Mouse (Mus musculus): ENCODE results near the gene Zswim1.

Zswim1 gene

DNA sequence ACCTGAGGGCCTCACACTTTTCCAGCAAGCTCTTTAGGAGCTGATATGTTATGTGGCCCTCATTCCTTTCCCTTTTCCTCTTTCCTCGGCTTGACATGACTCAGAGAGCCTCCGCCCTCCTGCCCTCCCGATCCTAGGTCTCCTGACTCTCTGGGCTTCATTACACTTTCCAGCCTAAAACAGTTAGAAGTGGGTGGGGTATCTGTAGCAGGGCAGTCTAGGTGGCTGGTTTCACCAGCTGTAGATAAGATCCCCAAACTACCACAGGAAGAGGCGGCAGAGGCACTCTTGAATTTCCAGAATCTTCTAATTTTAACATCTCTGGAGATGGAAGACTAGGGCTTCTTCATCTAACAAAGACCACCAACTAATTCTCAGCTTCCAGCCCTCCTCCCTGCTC, 42.1 kb downstream of the Zswim1 start:
- 76% methylated on average over 4 of the region's 4 CpGs for WGBS

DNA sequence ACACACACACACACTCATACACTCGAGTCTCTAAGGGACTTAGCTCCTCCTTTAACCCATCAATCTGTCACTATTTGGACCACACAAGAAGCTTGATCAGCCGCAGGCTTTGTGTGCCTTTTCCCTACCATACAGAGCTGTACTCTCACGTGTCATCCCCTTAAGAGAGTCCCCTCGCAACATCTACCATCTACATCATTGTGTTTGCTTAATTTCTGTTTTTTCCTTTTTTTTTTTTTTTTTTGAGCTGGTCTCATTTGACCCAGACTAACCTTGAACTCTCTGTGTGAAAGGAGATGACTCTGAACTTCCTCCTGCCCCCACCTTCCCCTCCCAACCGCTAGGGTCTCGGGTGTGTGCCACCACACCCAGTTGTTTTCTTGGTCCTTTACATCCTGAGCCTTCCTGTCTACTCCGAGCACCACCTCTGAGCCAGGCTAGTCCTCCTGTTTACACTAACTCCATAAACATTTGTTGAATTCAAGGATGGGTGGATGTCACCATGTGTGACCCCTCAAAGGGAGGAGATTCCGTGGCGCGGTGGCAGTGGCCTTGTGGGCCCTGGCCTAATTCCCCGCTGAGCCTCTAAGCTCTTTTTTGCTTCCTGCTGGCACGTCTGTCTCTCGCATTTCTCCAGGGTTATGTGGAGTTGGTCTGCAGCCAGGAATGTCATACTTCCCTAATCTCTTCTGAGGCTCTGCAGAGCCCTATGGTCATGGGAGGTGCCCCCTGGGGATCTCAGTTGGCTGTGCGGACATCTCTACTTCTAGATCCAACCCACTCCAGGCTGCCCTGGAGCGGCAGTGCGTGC, 44.5 kb downstream of the Zswim1 start:
- 65% methylated on average over 16 of the region's 16 CpGs for WGBS

DNA sequence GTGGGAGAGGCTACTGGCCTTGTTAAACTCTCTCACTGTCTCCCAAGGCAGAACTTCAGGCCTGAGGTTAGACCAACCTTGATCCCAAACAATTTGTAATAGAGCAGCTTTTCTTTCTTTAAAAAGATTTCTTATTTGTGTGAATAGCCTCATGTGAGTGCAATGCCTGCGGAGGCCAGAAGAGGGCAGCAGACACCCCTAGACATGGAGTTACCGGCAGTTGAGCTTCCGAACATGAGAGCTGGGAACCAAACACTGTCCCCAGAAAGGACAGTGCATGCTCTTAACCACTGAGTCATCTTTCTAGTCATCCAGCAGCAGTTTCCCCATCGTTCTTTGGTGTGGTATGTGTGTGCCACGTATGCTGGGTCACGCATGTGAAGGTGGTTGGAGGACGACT, 45.1 kb downstream of the Zswim1 start:
- 93% methylated on average over 7 of the region's 7 CpGs for WGBS

DNA sequence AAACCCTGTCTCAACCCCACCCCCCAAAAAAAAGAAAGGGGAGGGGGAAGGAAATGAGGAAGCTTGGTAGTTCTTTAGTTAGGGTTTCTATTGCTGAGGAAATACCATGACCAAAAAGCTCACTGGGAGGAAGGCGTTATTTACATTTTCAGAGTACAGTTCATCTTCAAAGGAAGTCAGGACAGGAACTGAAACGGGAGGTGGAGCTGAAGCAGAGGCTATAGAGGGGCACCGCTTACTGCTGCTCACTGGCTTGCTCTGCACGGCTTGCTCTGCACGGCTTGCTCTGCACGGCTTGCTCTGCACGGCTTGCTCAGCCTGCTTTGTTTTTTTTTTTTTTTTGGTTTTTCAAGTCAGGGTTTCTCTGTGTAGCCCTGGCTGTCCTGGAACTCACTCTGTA, 46.0 kb downstream of the Zswim1 start:
- 72% methylated on average over 7 of the region's 7 CpGs for WGBS

DNA sequence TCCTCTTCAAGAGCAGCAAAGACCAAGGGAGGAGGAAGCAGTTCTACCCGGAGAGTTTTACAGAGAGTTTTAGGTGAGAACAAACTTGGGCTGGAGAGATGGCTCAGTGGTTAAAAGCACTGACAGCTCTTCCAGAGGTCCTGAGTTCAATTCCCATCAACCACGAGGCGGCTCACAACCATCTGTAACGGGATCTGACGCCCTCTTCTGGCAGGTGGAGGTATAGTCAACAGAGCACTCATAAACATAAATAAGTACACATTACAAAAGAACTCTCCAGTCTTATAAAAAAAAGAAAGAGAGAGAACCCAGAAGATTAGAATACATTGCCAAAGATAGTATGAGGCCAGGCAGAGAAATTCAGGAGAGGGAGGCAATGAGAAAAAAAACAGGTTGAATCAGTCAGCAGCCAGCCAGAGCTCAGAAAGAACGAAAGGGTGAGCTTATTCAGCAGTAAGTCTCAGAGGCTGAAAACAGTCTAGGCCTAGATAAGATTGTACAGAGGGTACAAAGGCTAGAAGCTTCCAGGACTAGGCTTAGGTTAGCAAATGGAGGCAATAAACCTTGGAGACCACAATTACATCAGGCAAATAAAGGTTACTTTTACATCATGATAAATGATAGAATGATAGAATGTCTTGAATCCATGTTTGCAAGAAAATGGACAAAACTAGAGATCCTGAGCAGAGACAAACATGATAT, 49.3 kb downstream of the Zswim1 start:
- WGBS, result 50% methylated on average over 6 of the region's 6 CpGs

DNA sequence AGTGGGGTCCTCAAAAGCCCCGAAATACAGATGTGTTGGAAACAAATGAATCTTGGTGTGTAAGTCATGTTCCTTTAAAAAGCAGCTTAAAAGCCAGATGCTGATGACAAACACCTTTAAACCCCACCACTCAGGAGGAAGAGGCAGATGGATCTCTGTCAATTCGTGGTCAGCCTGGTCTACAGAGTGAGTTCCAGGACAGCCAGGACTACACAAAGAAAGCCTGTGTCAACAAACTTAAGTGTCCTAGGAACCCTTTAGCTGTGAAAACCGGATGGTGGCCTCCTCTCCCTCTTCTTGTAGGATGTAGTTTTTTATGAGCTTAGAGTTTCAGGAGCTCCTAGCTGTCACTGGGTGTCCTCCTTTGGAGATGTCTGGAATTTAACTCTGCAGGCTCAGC, 51.1 kb downstream of the Zswim1 start:
- WGBS, result 67% methylated on average over 3 of the region's 3 CpGs

DNA sequence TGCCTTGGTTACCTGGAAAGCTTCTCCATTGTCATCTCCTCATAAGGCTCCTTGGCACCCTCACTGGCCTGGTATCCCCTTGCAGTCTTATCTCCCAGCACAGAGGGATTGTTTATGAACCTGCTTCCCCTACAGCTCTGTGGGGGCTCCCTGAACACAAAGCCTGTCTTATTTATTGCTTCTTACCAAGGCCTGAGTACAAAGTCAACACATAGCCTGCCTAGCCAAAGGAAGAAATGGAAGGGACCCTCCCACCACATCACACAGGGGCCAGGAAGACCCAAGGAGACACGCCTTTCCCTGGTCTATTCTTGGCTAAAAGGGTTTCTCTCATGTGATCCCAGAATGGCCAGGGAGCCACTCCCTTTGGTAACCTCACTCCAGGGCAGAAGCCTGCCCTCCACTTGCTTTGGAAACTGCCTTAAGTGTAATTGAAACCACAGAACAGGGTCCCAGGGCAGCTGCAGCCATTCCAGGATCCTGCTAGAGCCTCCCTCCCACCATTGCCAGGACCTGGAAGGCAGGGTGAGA, 51.8 kb downstream of the Zswim1 start:
- 50% methylated on average over 1 of the region's 1 CpGs for WGBS

DNA sequence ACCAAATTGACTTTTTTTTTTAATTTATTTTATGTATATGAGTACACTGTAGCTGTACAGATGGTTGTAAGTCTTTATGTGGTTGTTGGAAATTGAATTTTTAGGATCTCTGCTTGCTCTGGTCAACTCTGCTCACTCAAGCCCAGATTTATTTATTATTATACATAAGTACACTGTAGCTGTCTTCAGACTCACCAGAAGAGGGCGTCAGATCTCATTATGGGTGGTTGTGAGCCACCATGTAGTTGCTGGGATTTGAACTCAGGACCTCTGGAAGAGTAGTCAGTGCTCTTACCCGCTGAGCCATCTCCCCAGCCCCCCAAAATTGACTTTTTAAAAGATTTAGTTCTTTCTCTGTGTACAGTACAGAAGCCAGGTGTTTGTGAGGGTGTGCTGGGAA, 53.2 kb downstream of the Zswim1 start:
- 54% methylated on average over 2 of the region's 2 CpGs for WGBS

Data from cerebral cortex, adult 2 months (tissue).